Mouse (Mus musculus): ENCODE measurements around the gene Tbc1d4.

DNA sequence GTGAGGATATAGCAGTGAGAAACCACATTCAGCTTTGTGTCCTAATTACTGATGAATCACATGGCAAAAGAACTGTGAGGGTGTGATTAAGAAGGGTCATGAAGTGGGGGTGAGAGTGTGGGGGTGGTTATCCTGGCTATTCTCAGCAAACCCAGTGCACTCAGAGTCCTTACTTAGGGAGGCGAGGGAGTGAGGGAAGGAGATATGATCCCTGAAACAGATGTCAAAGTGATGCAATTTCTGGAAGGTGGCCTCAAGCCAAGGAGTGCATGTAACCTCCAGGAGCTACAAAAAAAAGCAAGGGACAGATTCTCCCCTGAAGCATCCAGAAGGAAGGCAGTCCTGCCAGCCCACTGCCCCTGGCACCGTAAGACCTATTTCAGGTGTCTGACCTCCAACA, 40.2 kb downstream of the Tbc1d4 start:
- TF ChIP-seq POLR2A (IDR thresholded peaks at IDR 0.05; ENCODE audit: low read depth, low read length) (no peak), CTCF (IDR thresholded peaks at IDR 0.05; ENCODE audit: extremely low read depth, insufficient read depth, insufficient read length, insufficient replicate concordance) (no peak)

All from spleen, adult 2 months (tissue).